7 mouse cellular contexts compared by ENCODE assay signal in genomic region chr9:122022776-122023175, GRCm38 (mm10). TPM values are rescaled to one million over a fixed set of nuclear protein-coding genes. Genes with fewer than 3 reads are reported as not detected.
DNase-seq lines count a peak whose midpoint lies in the region; ATAC-seq lines count a peak whose summit lies in the region.

No protein-coding gene starts in this region.

- no peak overlapping the region for H3K9ac ChIP-seq in lung, embryonic 15.5 days

- no peaks in the 10 kb centered on the region for H3K36me3 ChIP-seq in lung, embryonic 15.5 days

- no peaks in the 10 kb centered on the region for H3K9me3 ChIP-seq in lung, embryonic 15.5 days

- no peak overlapping the region for H3K4me2 ChIP-seq in lung, embryonic 15.5 days

- no peaks in the 10 kb centered on the region for H3K27me3 ChIP-seq in lung, embryonic 15.5 days

- 29% methylated on average over 9 of the region's 9 CpGs for WGBS in lung, embryonic 15.5 days

- no peak overlapping the region for H3K4me3 ChIP-seq in lung, embryonic 15.5 days

- peak overlapping the region; percentile 73 for H3K27ac ChIP-seq in lung, embryonic 15.5 days

- ATAC-seq in common myeloid progenitor, adult 5-6 weeks (replicated peaks; ENCODE audit: low read depth, poor library complexity, severe bottlenecking): peak; percentile 62; the same call in 1 of the 2 replicates
- ATAC-seq in lung, embryonic 15.5 days (ENCODE audit: borderline replicate concordance, extremely low read depth, low FRiP score, low TSS enrichment): peak; percentile 47
- no peak for ATAC-seq in inflammation-experienced regulatory T-cells, adult 6 months

- H3K4me1 ChIP-seq in lung, embryonic 15.5 days: peaks cover 28% of the 10 kb centered on the region

- DNase-seq in spleen, postnatal 36 days (ENCODE audit: low spot score in 2 of 2): peak; percentile 6 to 10
- DNase-seq in spleen, adult 18-20 months: no peak
- peak; percentile 82 for DNase-seq in heart, postnatal 4 days
- DNase-seq in right cerebral cortex, postnatal 4 days: no peak

RNA-seq across cellular contexts. Expression of gene Pomgnt2, which starts 25.9 kb away (rescaled TPM):
- total RNA-seq in common myeloid progenitor, adult 5-6 weeks (2017): 4.1 and 5.7 TPM in 2 replicates
- 1 to 10 TPM; 7.8 to 7.9 TPM for total RNA-seq in heart, postnatal 4 days (2021)
- 13.0 and 13.5 TPM in 2 replicates for polyA plus RNA-seq in lung, embryonic 15.5 days (2015; fragmentation: Nextera tagmentation; extraction: Ambion mirVana)
- under 1 TPM in 1 of 3 experiments, not detected in 2; 0.40 TPM for polyA plus RNA-seq in inflammation-experienced regulatory T-cells, adult 6 months (2017; shearing (Covaris generic))

Comparison
In these comparisons a context has a peak if more than half of its experiments do, and no peak if none do; other contexts are left out.
1. DNase-seq: peak in spleen, postnatal 36 days (2 of 2) and heart, postnatal 4 days (single experiment); none in spleen, adult 18-20 months (0 of 2) and right cerebral cortex, postnatal 4 days (single experiment).